Mouse (Mus musculus) heart, embryonic 13.5 days (tissue): ENCODE measurements around the gene Smpdl3b. TPM values are rescaled to one million over a fixed set of nuclear protein-coding genes. Genes with fewer than 3 reads are reported as not detected.

ENCODE experiments used
- polyA plus RNA-seq: library from polyadenylated mRNA; unstranded; fragments of >200 nt; fragmentation: Nextera tagmentation; extraction: Ambion mirVana; gene quantifications from 2 replicates; pipeline ENCODE4 v1.2.1, GENCODE M21; 2015

Gene Smpdl3b
- polyA plus RNA-seq, 1 experiment from 2014 or later = 6.1 TPM

Other genes with a start within 250 kb of the Smpdl3b start
- 7.3 and 8.4 TPM in 2 replicates for gene Sesn2, start 246.8 kb downstream of the Smpdl3b start, polyA plus RNA-seq
- 1,230 and 1,350 TPM in 2 replicates for gene Atpif1, start 223.6 kb downstream of the Smpdl3b start, polyA plus RNA-seq
- 103 and 116 TPM in 2 replicates for gene Dnajc8, start 221.7 kb downstream of the Smpdl3b start, polyA plus RNA-seq
- gene Ptafr, start 193.2 kb downstream of the Smpdl3b start, polyA plus RNA-seq = 0.62 and 1.2 TPM in 2 replicates
- 17.7 and 19.7 TPM in 2 replicates for gene Eya3, start 118.3 kb downstream of the Smpdl3b start, polyA plus RNA-seq
- gene Xkr8, start 24.7 kb downstream of the Smpdl3b start, polyA plus RNA-seq = 3.8 and 4.4 TPM in 2 replicates
- gene Rpa2, start 11.1 kb upstream of the Smpdl3b start, polyA plus RNA-seq = 80.2 and 81.2 TPM in 2 replicates
- 1.1 TPM in 2 replicates for gene Themis2, start 39.1 kb upstream of the Smpdl3b start, polyA plus RNA-seq
- gene Ppp1r8, start 85.9 kb upstream of the Smpdl3b start, polyA plus RNA-seq = 30.1 and 32.8 TPM in 2 replicates
- 50.5 and 57.0 TPM in 2 replicates for gene Stx12, start 127.3 kb upstream of the Smpdl3b start, polyA plus RNA-seq
- gene Fam76a, start 165.3 kb upstream of the Smpdl3b start, polyA plus RNA-seq = 34.8 and 35.6 TPM in 2 replicates
- 0.21 and 0.23 TPM in 2 replicates for gene Fgr, start 216.8 kb upstream of the Smpdl3b start, polyA plus RNA-seq